Mouse (Mus musculus) ES-Bruce4 (cell line): ENCODE data around the gene Ahr. TPM values are rescaled to one million over a fixed set of nuclear protein-coding genes. Genes with fewer than 3 reads are reported as not detected.

Experiments used
- H3K27ac ChIP-seq: 2 replicates; pipeline ENCODE4 v1.5.1; 2012; ENCODE audit warnings: low read length, inconsistent platforms; ENCODE audit not compliant: insufficient read depth
- H3K27me3 ChIP-seq: 2 replicates; pipeline ENCODE4 v1.6.1; 2012; ENCODE audit warnings: mild to moderate bottlenecking, low read length, inconsistent platforms; ENCODE audit not compliant: control insufficient read depth, poor library complexity, insufficient read depth, severe bottlenecking
- H3K36me3 ChIP-seq: 2 replicates; pipeline ENCODE4 v1.6.1; 2012; ENCODE audit warnings: inconsistent platforms, mild to moderate bottlenecking, low read length, moderate library complexity; ENCODE audit not compliant: control insufficient read depth, poor library complexity, insufficient read depth, severe bottlenecking
- H3K4me1 ChIP-seq: one replicate; pipeline ENCODE4 v1.8.1; 2011; ENCODE audit warnings: low read length; ENCODE audit not compliant: control insufficient read depth, insufficient read depth
- H3K4me3 ChIP-seq: 2 replicates; pipeline ENCODE4 v1.5.1; 2011; ENCODE audit warnings: low read depth, mild to moderate bottlenecking, low read length
- H3K9ac ChIP-seq: 2 replicates; pipeline ENCODE4 v1.6.1; 2012; ENCODE audit warnings: low read depth, mild to moderate bottlenecking, inconsistent platforms; ENCODE audit not compliant: poor library complexity, severe bottlenecking
- H3K9me3 ChIP-seq: replicated peaks from 2 replicates; pipeline ENCODE4 v1.6.1; 2012; ENCODE audit warnings: mild to moderate bottlenecking, low read length, inconsistent platforms; ENCODE audit not compliant: control insufficient read depth, poor library complexity, insufficient read depth, severe bottlenecking
- POLR2A ChIP-seq: IDR thresholded peaks from one replicate; pipeline ENCODE4 v1.8.1; 2011; ENCODE audit warnings: low read length; ENCODE audit not compliant: insufficient read depth
- polyA plus RNA-seq: library from polyadenylated mRNA; stranded (reverse); fragments of >200 nt; gene quantifications from 2 replicates; pipeline ENCODE4 v1.2.4, GENCODE M21; 2011; ENCODE audit warnings: low read depth; ENCODE audit not compliant: missing spikeins, insufficient read depth, insufficient read length

Gene Ahr
- polyA plus RNA-seq, 1 experiment = 12.7 TPM

GRCm38 (mm10) chr12:35459662-35460061 is 75.2 kb downstream of the Ahr start:
- H3K9ac ChIP-seq = no peak overlapping the region
- H3K27me3 ChIP-seq = no peaks in the 10 kb centered on the region; the same call in 1 of the 2 replicates
- H3K4me3 ChIP-seq = no peak overlapping the region
- no peaks in the 10 kb centered on the region for H3K9me3 ChIP-seq
- no peaks in the 10 kb centered on the region for H3K36me3 ChIP-seq
- no peaks in the 10 kb centered on the region for H3K4me1 ChIP-seq
- no peak for TF ChIP-seq POLR2A
- no peak overlapping the region for H3K27ac ChIP-seq
